Mouse (Mus musculus): ENCODE measurements around the gene Foxr2. TPM values are rescaled to one million over a fixed set of nuclear protein-coding genes. Genes with fewer than 3 reads are reported as not detected.

Gene Foxr2
- not detected for total RNA-seq (2021)
- long read RNA-seq, experiment 1: 0 reads
- long read RNA-seq, experiment 2: 0 reads

DNA sequence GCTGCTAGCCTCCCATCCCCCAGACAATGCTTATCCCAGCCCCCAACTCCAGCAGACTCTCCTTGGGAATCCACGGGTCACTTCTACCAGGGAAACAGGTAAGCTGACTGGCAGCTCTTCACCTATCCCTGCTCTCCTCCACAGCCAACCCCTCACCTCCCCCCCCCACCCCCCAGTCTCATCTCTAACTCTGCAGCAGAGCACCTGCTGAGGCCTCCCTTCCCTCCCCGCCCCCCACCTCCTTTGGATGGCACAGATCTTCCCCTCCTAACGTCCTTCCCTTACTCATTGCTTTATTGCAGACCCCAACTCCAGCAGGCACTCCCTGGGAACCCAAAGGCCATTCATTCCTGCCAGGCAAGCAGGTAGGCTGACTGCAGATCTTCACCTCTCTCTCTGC, at the start of gene Foxr2:
Gene Foxr2, plus strand, starts transcription at position 301 of the 400 bp plus-strand sequence.
- DNase-seq (ENCODE audit: low spot score in 2 of 2): no peak

DNA sequence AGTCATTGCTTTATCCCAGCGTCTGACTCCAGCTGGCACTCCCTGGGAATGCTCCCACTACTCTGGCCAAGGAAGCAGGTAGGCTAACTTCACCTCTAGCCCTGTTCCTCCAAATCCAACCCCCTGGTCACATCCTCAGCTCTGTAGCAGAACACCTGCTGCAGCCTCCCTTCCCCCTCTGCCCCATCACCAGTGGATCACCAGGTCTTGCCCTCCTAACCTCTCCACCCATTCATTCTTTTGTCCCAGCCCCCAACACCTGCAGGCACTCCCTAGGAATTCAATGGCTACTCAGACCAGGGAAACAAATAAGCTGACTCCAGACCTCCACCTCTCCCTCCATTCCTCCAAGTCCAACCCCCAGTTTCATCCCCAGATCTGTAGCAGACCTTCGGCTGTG, 427 bp downstream of the Foxr2 start:
- DNase-seq (ENCODE audit: low spot score in 2 of 2): no peak

DNA sequence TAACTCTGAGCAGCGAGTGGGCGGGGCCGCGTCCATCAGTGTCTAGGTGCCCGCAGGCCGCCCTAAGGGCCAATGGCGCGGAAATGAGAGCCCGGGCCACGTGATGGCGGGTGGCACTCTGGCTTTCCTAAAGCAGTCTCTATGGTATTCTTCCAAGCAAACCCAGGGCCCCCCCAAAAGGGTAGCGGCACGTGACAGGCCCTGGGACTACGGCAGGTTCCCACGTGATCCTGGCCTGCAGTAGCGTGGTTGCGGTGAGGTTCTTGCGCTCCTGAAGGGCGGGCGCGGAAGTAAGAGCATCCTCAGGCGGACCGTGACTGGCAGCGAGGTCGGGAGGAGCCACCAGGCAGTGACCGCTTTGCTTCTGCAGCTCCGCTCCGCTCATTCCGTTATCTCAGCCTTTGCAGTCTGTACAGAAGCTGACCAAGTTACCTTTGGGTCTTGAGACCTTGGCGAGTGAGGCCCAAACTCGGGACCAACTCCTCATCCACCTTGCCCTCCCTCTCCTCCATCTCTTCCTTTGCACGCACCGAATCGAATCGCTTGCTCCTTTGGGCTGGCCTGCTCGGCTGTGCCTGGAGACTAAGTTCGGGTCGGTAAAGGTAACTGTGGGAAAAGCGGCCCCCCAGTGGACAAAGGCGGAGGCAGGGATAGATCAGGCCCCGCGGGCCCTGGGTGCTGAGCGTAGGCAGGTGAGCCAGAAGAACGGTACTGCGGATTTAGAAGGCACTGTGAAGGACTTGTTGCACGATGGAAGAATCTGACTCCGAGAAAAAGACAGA, 21.3 kb downstream of the Foxr2 start, which contains the start of gene Rragb:
Gene Rragb, plus strand, starts transcription at position 248 of the 782 bp plus-strand sequence.
- peak; percentile 40 to 56 for DNase-seq (ENCODE audit: low spot score in 2 of 2)

DNA sequence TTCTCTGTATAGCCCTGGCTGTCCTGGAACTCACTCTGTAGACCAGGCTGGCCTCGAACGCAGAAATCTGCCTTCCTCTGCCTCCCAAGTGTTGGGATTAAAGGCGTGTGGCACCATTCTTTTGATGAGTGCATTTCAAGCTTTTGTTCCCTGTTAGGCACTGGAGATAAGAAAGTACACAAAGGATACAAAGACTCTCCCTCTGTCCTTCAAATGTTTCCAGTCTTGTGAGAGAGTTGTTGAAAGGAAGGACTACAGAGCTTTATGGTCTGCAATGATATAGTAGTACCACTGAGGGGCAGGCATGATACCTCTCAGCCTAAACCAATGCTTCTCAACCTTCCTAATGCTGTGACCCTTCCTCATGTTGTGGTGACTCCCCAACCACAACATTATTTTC, 24.1 kb downstream of the Foxr2 start:
- DNase-seq (ENCODE audit: low spot score in 2 of 2): no peak

DNA sequence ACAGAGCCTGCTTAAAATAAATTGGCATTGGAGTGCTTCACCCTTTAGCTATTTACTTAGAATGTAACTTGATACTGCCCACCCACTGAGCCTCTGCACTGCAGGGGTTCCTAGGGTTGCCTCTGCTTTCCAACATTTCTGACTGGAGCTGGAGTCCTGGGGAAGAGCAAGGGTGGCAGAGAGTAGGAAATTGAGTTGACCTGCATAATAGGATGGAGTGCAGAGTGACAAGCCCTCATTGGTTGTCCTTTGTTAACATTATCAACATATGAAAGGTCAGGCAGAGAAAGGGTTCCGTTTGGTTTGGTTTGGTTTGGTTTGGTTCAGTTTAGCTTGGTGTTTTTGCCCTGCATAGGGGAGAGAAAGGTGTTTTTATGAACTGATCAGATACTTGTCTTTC, 33.2 kb downstream of the Foxr2 start:
- no peak for DNase-seq (ENCODE audit: low spot score in 2 of 2)

DNA sequence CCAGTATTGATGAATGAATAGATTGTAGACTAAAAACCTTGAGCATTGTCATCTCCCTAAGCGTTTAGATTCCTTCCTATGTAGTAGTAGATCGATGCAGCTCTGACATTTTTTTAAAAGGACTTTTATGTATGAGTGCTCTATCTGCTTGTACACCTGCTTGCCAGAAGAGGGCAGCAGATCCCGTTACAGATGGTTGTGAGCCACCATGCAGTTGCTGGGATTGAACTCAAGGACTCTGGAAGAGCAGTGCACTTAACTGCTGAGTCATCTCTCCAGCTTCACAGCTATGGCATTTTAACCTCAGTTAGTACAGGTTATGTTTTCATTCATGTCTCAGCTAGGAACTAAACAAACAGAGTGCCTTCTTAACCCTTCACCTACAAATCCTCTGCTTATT, 36.7 kb downstream of the Foxr2 start:
- peak; percentile 9 to 17 for DNase-seq (ENCODE audit: low spot score in 2 of 2)

DNA sequence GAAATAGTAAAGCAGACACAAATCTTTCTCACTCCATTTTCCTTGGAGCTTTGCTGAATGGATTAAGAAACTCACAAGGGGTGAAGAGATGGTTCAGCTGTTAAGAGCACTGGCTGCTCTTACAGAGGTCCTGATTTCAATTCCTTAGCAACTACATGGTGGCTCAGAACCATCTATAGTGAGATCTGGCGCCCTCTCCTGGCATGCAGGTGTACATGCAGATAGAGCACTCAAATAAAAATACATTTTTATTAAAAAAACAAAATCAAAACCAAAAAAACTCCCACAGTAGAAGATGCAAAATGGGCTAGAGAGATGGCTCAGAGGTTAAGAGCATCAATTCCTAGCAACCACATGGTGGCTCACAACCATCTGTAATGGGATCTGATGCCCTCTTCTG, 56.2 kb downstream of the Foxr2 start:
- peak in 1 of 2 experiments; percentile 18 for DNase-seq (ENCODE audit: low spot score in 2 of 2)

DNA sequence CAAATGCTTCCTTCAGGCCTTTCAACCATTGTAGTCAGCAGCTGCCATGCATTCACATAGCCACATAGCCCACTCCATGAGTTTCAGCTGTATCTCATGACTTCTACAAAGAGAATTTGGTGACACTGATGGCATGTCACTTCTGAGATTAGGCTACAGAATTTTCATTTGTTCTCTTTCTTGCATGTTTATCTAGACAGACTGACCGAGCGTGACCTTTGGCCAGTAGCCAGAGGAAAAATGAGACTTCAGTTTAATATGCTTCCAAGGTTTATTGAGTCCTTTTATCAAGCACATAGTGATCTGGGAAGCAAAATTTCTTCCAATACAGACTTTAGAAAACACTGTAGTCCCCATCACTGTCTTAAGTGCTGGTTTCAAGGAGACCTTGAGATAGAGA, 63.6 kb downstream of the Foxr2 start:
- DNase-seq (ENCODE audit: low spot score in 2 of 2): no peak

Other genes with a start within 250 kb of the Foxr2 start
- 1 to 10 TPM; 2.6 to 3.7 TPM for gene Usp51, start 112.3 kb upstream of the Foxr2 start, total RNA-seq (2021)
- gene Mageh1, start 81.2 kb upstream of the Foxr2 start, total RNA-seq (2021): 10 to 100 TPM; 18.5 to 21.1 TPM
- gene Rragb, start 21.2 kb downstream of the Foxr2 start, total RNA-seq (2021): 10 to 100 TPM; 10.0 to 10.7 TPM
- gene Klf8, start 118.7 kb downstream of the Foxr2 start, total RNA-seq (2021): under 1 TPM; 0.40 to 0.48 TPM

Measured in adrenal gland, adult 18-20 months (tissue).